Mouse (Mus musculus) kidney, postnatal 10 days (tissue): ENCODE data around the gene Hrnr.

Experiments used
- DNase-seq: peaks from one replicate; pipeline ENCODE4 v3.0.0; 2021; ENCODE audit warnings: mixed read lengths

Hrnr gene

DNA sequence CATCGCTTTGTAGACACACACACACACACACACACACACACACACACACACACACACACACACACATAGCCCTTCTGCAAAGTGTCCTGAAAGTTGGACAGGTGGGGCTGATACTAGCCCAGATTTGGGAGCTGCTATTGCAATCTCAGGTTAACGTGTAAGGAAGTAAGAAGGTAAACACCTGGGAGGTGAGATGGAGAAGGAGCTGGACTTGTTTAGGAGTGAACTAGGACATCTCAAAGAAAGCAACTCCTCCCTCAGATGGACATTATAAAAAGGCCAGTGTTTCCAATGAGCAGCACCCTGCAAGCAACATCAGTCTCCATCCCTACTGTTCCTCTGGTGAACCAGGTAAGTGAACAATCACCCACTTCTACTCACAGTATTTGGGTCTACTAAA is at the start of gene Hrnr:
Hrnr (plus strand) TSS at position 301 of the 400 bp plus-strand sequence.
- DNase-seq = no peak

DNA sequence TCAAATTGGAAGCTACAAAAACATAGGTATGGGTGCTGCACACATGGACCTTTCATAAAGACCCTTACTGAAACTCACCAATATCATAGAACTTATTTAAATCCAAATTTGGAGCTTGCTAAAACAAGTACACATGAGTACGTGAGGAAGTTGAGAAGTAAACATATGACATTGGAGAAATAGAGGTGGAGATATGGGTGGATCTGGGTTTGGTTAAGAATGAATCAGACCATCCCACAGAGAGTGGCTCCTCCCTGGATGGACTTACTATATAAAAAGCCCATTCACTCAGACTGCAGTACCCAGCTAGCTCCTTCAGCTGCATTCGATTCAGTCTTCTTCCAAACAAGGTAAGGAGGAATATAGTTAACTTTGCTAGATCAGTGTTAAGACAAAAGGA is 46.3 kb upstream of the Hrnr start, which contains the start of gene Flg:
Flg (plus strand) TSS at position 301 of the 400 bp plus-strand sequence.
- no peak for DNase-seq

DNA sequence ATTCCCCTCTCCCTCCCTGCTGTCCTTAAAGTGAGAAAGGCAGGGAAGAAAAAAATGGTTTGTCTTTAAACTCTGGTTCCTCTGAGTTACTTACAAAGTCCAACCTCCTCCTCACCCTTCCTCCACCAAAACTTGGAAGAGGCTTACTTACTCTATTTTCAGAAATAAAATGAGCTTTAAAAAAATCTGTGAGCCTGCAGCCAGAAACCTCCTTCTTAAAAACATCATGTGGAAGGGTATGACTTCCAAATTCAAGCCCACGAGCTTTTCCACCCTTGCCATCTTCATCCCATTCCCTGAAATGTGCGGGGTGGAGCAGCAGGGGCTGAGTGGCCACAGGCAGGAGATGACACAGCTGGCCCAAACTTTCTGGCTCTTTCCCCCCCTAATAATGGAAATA is 22.0 kb upstream of the Hrnr start:
- DNase-seq = no peak

GRCm38 (mm10) chr3:93299832-93300231 is 19.7 kb upstream of the Hrnr start:
- DNase-seq = no peak

DNA sequence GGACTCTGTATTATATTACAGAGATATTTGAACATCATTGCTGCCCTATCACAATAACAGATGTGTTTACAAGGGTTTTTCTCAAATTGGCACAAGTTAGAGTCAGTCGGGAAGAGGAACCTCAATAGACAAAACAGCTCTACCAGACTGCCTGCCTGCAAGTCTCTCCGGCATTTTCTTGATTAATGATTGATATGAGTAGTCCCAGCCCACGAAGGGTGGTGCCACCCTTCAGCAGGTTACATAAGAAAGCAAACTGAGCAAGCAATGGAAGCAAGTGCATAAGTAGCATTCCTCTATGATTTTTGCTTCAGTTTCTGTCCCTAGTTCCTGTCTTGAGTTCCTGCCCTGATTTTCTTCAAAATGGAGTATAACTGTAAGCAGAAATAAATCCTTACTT is 17.7 kb upstream of the Hrnr start:
- no peak for DNase-seq

- DNase-seq = no peak
These were observed 13.4 kb upstream of the Hrnr start for GRCm38 (mm10) chr3:93306142-93306541.

DNA sequence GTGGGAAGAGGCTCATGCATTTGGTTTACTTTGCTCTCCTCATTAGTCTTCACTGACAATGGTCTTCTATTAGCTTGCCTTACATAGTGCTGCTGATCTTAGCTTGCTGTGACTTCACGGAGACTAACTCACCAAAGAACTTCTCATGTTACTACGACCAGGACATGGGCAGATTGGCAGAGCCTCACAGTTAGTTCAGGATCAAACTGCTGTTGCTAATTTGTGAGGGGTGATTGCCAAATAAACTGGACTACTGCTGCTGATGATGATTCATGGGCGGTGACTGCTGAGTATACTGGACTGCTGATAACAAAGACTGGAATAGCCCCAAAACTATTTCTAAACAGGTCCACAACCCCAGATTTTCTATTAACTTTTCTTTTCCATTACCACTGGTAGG is 8.2 kb upstream of the Hrnr start:
- DNase-seq = no peak

DNA sequence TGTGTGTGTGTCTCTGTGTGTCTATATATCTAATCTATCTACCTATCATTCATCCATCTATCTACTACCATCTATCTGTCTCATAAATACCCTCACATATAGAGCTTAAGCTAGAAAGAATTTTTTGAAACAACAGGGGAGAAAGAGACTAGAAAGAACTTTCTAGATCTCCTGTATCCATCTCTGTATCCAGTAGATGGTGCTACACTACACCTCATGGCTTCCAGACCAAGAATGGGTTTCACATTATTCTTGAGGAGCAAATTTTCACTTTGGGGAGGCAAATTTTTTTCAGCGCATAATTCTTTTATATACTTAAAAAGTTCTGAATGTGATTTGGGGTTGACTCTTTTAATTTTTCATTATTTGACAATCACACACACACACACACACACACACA is 5.2 kb upstream of the Hrnr start:
- no peak for DNase-seq

GRCm38 (mm10) chr3:93337749-93338148 is 18.2 kb downstream of the Hrnr start:
- DNase-seq = no peak

DNA sequence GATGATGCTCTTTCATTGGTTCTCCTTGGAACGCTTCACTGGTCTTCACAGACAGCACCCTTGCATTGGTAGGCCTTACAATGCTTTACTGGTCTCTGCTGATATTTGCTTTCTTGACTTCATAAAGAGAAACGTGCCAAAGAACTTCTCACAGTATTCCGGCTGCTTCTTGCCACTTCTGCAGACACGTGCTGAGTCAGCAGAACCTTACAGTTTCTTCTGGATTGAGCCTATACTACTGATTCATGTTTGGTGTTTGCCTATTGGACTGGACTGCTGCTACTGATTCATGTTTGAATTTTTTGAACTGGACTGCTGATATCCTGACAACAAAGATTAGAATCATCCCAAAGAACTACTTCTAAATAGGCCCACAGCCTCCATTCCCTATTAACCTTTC is 20.5 kb downstream of the Hrnr start:
- no peak for DNase-seq

GRCm38 (mm10) chr3:93346896-93347295 is 27.3 kb downstream of the Hrnr start:
- no peak for DNase-seq

GRCm38 (mm10) chr3:93360045-93360444 is 40.5 kb downstream of the Hrnr start:
- DNase-seq = peak; percentile 73

- no peak for DNase-seq
These were observed 42.5 kb downstream of the Hrnr start for GRCm38 (mm10) chr3:93361933-93362574.

DNA sequence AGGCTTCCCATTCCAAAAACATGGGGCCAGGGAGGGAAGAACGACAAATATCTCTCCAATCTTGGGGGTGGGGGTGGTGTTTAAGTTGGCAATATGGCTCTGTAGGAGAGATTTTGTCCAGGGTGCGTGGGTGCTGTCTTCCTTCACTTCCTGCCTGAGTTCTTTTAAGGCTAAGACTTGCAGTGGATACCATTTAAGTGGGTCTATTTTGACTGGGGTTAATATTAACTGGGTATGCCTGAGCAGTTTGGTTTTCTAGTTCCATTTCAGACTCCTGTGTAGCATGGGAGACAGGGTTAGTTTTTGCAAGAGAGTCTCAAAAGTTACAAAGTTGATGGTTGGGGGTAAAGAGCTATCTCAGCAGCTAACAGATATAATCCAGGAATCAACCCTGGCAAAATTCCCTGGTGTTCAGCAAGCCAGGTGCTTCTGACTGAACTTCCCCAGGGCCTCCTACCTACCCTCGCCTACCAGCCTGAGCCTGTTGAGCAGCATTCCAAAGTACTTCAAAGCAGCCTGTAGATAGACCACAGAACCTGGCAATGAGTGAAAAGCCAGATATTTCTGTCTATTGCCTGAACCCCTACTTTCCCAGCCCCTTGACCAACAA is 47.5 kb downstream of the Hrnr start:
- peak; percentile 47 for DNase-seq

GRCm38 (mm10) chr3:93368171-93368570 is 48.6 kb downstream of the Hrnr start:
- DNase-seq = no peak

DNA sequence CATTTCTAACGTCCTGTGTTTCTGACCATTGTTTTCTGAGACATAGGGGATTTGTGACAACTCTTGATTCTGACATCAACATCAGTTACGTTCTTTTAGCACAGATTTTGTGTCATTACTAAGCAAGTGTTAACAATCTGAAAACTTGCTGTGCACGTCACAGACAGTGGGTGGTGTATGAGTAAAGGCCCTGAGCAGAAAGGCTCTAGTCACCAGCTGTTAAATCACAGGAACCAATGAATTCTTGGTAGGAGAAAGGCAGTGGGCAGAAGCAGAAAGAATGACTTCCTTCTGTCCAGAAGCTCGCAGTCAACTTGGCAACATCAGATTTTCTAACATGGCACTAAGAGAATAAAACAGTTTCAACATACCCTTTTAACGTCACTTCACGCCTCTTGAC is 53.9 kb downstream of the Hrnr start:
- DNase-seq = no peak

DNA sequence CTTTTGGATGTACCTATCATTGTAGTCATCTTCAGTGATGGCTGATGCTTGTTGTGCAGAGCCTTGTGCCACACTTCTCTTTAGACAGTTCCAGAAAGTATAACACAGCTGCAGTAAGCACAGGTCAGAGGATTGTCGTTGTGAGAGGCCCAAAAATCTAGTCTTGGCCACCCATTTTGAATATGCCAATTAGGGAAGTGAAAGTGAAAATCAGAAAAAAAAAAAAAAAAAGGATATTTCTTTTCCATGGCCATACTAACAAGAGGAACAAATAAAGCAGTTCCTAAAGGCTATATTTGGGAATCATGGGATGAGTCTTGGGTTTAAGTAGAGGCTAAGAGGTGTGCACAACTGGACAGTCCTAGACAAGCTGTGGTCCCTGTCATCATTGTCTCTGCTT is 55.6 kb downstream of the Hrnr start:
- DNase-seq = no peak

- no peak for DNase-seq
These were observed 56.1 kb downstream of the Hrnr start for GRCm38 (mm10) chr3:93375601-93376000.

DNA sequence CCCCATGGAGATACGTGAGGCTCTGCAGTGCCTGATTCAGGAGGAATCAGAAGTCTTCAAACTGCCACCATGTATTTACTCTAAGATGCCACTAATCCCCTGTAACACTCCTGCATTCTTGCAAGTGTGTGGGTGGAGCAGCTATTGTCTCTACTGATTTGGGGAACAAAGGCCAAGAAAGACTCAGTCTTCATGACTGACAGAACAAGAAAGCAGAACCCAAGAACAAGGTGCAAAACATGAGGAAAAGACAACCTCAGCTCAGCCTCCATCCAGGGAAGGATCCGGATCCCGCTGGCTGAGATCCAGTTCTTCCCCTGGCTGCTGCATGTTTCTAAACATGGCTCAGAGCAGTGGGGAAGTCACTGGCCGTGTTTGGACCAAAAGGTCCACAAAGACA is 58.6 kb downstream of the Hrnr start:
- DNase-seq = no peak
